ENCODE assay signal across 8 mouse cellular contexts in the genomic region with DNA sequence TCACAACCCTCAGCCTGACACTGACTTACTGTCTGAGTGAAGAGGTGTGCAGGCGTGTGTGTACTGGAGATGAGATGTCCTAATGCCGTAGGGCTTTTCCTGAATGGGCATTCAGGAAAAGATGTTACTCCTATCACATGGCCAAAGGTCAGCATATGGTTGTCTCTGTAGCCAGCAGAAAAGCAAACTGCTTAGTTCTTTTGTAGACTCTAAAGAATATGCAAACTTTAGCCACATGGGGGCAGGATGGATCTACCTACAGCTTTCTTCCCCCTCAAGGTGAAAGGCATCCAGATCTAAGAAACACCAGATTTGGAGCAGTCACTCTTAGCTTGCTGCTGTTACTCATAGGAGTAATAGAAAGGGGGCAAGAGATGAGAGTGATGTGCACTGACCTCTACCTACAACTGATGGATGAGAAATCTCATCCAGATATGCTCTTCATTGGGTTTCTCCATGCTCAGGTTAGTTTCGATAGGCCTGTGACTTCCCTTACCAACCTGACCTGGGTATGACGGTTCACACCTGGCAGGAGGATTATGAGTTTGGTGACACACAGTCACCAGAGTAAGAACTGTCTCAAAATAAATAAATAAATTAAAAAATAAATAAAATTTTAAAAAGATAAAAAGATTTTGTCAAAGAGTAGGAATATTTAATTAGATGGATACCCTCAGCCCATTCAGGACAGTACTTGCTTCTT.
DNase-seq lines count a peak whose midpoint lies in the region; ATAC-seq and TF ChIP-seq lines count a peak whose summit lies in the region.

No protein-coding gene starts in this region.

- H3K36me3 ChIP-seq in forebrain, embryonic 12.5 days (replicated peaks): no peaks in the 10 kb centered on the region
- no peaks in the 10 kb centered on the region for H3K36me3 ChIP-seq in forebrain, embryonic 10.5 days (replicated peaks)
- H3K36me3 ChIP-seq in spleen, adult 2 months (ENCODE audit: control insufficient read depth, insufficient read depth, low read length): no peaks in the 10 kb centered on the region

- TF ChIP-seq CTCF in spleen, adult 2 months (IDR thresholded peaks at IDR 0.05; ENCODE audit: extremely low read depth, insufficient read depth, insufficient read length, insufficient replicate concordance): no peak

- no peak overlapping the region for H3K9ac ChIP-seq in forebrain, embryonic 12.5 days

- no peak for TF ChIP-seq POLR2A in spleen, adult 2 months (IDR thresholded peaks at IDR 0.05; ENCODE audit: low read depth, low read length)

- no peaks in the 10 kb centered on the region for H3K27me3 ChIP-seq in forebrain, embryonic 12.5 days
- H3K27me3 ChIP-seq in forebrain, embryonic 10.5 days (ENCODE audit: poor library complexity, severe bottlenecking): no peaks in the 10 kb centered on the region
- H3K27me3 ChIP-seq in spleen, adult 2 months (ENCODE audit: control insufficient read depth, insufficient read depth, low read length): no peaks in the 10 kb centered on the region

- H3K4me1 ChIP-seq in forebrain, embryonic 12.5 days: no peaks in the 10 kb centered on the region
- no peaks in the 10 kb centered on the region for H3K4me1 ChIP-seq in forebrain, embryonic 10.5 days
- no peaks in the 10 kb centered on the region for H3K4me1 ChIP-seq in spleen, adult 2 months (ENCODE audit: control insufficient read depth, insufficient read depth, insufficient read length)

- DNase-seq in forebrain, embryonic 10.5 days (ENCODE audit: extremely low spot score, low spot score): no peak
- DNase-seq in urinary bladder, adult 18-20 months (ENCODE audit: low spot score in 2 of 2): peak; percentile 10 to 23
- no peak for DNase-seq in urinary bladder, postnatal 4 days (ENCODE audit: low spot score in 2 of 2)
- peak; percentile 76 for DNase-seq in embryo, embryonic 11 days
- DNase-seq in hindlimb bud, embryonic 11.5 days (ENCODE audit: extremely low spot score, low read depth, low spot score): peak; percentile 39
- peak; percentile 77 for DNase-seq in lung, postnatal 10 days
- peak; percentile 17 to 26 for DNase-seq in spleen, adult 2 months (ENCODE audit: low read depth in 1 of 2, low spot score in 2 of 2)

- 78% methylated on average over 4 of the region's 4 CpGs for WGBS in forebrain, embryonic 12.5 days
- WGBS in forebrain, embryonic 10.5 days: 80% methylated on average over 4 of the region's 4 CpGs
- WGBS in spleen, adult 2 months: 82% methylated on average over 4 of the region's 4 CpGs

- H3K4me3 ChIP-seq in forebrain, embryonic 12.5 days (replicated peaks): no peak overlapping the region
- no peak overlapping the region for H3K4me3 ChIP-seq in forebrain, embryonic 10.5 days
- no peak overlapping the region for H3K4me3 ChIP-seq in spleen, adult 2 months (ENCODE audit: extremely low read depth, insufficient read depth, insufficient read length)

- no peak overlapping the region for H3K4me2 ChIP-seq in forebrain, embryonic 12.5 days

- no peak overlapping the region for H3K27ac ChIP-seq in forebrain, embryonic 12.5 days
- H3K27ac ChIP-seq in forebrain, embryonic 10.5 days: no peak overlapping the region
- no peak overlapping the region for H3K27ac ChIP-seq in spleen, adult 2 months (ENCODE audit: insufficient read depth, low read length)

- peak; percentile 51; the same call in 1 of the 2 replicates for ATAC-seq in forebrain, embryonic 12.5 days (ENCODE audit: low FRiP score)

- no peaks in the 10 kb centered on the region for H3K9me3 ChIP-seq in forebrain, embryonic 12.5 days
- no peaks in the 10 kb centered on the region for H3K9me3 ChIP-seq in forebrain, embryonic 10.5 days

Comparison
In these comparisons a context has a peak if more than half of its experiments do, and no peak if none do; other contexts are left out.
1. DNase-seq: peak in urinary bladder, adult 18-20 months (2 of 2), embryo, embryonic 11 days (single experiment), hindlimb bud, embryonic 11.5 days (single experiment), lung, postnatal 10 days (single experiment) and spleen, adult 2 months (2 of 2); none in forebrain, embryonic 10.5 days (single experiment) and urinary bladder, postnatal 4 days (0 of 2).